Mouse (Mus musculus): ENCODE results near the gene 4930426L09Rik. TPM values are rescaled to one million over a fixed set of nuclear protein-coding genes. Genes with fewer than 3 reads are reported as not detected.
"Not testable (repeated sequence)": the region's sequence is repeated elsewhere in the genome, so short reads cannot be mapped to it uniquely, and the experiment has no call there.

4930426L09Rik gene
- polyA plus RNA-seq, 1 experiment from 2014 or later = 0.30 TPM

DNA sequence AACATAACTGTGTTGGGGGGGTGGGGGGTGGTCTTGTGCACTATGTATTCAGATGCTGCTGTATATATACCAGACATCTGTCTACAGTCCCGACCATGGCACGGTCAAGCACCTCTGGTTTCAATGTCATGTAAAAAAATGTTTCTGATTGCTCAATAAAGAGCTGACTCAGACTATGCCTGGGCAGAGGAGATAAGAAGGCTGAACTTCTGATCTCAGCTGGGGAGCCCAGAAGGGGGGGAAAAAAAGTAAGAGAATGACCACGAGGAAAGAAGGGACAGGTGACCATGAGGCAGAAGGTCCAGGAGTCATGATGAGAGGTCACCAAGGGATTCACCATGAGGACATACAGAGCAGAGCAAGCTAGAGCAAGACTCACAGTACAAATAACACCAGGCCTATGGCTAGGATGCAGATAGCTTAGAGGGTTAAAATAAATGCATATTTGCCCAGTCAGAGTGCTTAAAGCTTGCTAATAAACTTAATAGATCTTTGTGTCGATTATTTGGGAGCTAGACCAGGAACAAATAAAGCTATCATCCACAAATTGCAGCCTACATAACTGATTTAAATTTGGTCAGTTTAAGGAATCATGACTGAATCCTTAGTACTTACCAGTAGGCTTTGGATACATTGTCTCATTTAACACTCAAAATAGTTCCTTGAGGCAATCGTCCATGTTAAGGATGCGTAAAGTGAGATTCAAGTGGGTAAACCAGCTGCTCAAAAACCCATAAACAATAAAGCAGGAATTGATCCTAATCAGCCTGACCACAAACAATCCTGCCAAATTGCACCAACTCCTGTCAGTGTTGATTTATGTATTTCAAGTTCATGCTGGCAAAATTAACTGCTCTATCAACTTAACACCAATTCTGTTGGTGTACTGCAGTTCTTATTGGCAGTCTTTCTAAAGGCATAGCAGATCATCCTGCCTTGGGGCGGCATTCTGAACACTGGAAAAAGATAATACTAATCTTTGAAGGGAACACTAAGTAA is 5.3 kb upstream of the 4930426L09Rik start:
- ATAC-seq = peak; percentile 90
- no peaks in the 10 kb centered on the region for H3K27me3 ChIP-seq (replicated peaks)

DNA sequence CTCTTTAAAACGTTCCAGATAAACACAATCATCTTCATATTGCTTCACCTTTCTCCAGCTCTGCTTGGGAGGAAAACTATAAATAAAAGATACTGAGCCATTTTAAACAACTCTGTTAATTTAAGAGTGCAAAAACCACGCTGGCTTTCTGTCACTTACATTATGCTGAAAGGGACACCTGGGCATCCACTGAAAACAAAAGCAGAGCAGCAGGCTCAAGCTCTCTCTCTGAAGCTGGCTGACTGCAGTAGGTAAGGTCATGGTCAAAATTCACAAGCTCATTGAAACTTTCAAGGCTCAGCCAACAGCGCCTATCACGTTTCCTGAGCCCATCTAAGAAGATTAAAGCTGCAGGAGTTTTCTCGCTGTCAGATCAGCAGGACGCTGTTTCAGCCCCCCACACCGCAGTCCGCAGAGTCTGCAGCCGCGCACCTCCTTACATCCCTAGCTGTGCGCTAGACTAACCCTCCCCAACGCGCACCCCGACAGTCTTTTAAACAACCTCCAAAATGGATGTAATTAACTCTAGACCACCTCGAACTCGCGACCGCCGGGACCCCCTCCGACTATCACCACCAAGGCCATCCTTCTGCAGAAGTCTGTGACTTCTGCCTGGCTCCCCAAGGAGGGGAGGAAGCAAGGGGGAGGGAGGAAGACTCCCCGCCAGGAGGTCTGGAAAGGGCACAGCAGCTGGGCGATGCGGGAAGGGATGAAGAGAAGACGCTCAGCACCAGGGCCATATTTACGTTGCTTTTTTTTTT is 1.5 kb upstream of the 4930426L09Rik start:
- Histone ChIP-seq H3K9ac (peak overlapping the region; percentile 95), H3K4me3 (peak overlapping the region; percentile 93), H3K4me2 (peak overlapping the region; percentile 81), H3K4me1 (peaks cover 67% of the 10 kb centered on the region), H3K36me3 (0 out of 2 replicates have a peak, but pooled peaks cover under 1% of the 10 kb centered on the region), H3K27ac (peak overlapping the region; percentile 99), H3K27me3 (replicated peaks) (no peaks in the 10 kb centered on the region), H3K9me3 (replicated peaks) (peaks cover 1% of the 10 kb centered on the region; the same call in 1 of the 2 replicates)
- ATAC-seq = no peak
- under 1% methylated on average over 25 of the region's 25 CpGs for WGBS (ENCODE audit: insufficient replicate concordance)

More for the DNA sequence above, 5.3 kb upstream of the 4930426L09Rik start:
- H3K4me1 ChIP-seq = peaks cover 64% of the 10 kb centered on the region
- peak overlapping the region; percentile 48 for H3K4me2 ChIP-seq
- peak overlapping the region; percentile 70 for H3K27ac ChIP-seq
- H3K9ac ChIP-seq = peak overlapping the region; percentile 40
- H3K4me3 ChIP-seq = peak overlapping the region; percentile 4; the same call in 1 of the 2 replicates
- peaks cover 4% of the 10 kb centered on the region; the same call in 1 of the 2 replicates for H3K9me3 ChIP-seq (replicated peaks)
- 0 out of 2 replicates have a peak, but pooled peaks cover 4% of the 10 kb centered on the region for H3K36me3 ChIP-seq
- 23% methylated on average over 7 of the region's 7 CpGs for WGBS (ENCODE audit: insufficient replicate concordance)

DNA sequence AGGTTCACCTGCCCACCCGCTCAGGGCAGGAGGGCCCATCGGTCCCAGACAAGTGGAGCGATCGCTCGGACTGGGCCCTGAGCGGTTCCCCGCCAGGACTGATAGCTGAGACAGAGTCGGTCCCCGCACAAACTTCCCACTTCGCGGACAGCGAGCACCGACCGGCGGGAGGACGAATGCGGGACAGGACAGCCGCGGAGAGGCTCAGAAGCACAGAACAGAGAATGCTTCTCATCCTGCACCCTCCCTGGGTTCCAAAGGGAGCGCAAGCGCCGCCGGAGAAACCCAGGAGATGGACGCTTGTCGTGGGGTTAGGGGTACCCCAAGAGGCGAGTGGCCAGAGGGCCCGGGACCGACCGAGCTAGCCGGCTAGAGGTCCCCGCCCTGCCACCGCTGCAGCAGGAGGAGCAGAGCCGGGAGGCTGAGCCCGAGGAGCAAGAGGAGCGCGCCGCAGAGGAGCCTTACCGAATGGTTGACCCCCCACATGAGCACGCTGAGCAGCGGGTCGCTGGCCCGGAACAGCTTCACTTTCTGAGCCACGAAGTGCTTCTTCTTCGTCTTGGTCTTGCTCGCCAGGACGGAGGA is 664 bp upstream of the 4930426L09Rik start:
- Histone ChIP-seq H3K4me2 (peak overlapping the region; percentile 81), H3K4me3 (peak overlapping the region; percentile 93), H3K9ac (peak overlapping the region; percentile 95), H3K27ac (peak overlapping the region; percentile 99), H3K27me3 (replicated peaks) (no peaks in the 10 kb centered on the region), H3K4me1 (peaks cover 59% of the 10 kb centered on the region), H3K9me3 (replicated peaks) (no peaks in the 10 kb centered on the region), H3K36me3 (no peaks in the 10 kb centered on the region)
- WGBS (ENCODE audit: insufficient replicate concordance) = under 1% methylated on average over 45 of the region's 46 CpGs
- ATAC-seq = peak; percentile 68

DNA sequence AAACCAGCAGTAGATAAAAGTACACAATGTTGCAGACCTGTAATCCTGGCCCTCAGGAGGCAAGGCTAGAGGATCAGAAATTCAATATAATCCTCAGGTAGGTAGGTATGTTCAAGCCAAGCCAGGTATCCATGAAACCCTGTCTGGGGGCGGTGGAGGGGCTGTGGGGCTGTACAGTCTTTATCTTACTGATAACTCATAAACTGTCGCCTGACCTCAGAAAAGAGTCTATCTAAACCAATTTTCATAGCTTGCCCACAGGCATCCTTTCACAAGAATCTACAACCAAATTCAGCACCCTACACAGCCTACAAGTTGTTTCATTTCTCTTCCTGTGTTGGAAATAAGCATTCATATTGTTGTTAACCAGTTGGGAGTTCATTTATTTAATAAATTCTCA is 1.3 kb downstream of the 4930426L09Rik start:
- Histone ChIP-seq H3K4me3 (no peak overlapping the region), H3K27me3 (replicated peaks) (no peaks in the 10 kb centered on the region), H3K36me3 (no peaks in the 10 kb centered on the region), H3K4me1 (peaks cover 43% of the 10 kb centered on the region), H3K4me2 (peak overlapping the region; percentile 81; the same call in 1 of the 2 replicates), H3K27ac (no peak overlapping the region), H3K9ac (no peak overlapping the region), H3K9me3 (replicated peaks) (no peaks in the 10 kb centered on the region)
- ATAC-seq = no peak
- WGBS (ENCODE audit: insufficient replicate concordance) = 50% methylated on average over 2 of the region's 2 CpGs

DNA sequence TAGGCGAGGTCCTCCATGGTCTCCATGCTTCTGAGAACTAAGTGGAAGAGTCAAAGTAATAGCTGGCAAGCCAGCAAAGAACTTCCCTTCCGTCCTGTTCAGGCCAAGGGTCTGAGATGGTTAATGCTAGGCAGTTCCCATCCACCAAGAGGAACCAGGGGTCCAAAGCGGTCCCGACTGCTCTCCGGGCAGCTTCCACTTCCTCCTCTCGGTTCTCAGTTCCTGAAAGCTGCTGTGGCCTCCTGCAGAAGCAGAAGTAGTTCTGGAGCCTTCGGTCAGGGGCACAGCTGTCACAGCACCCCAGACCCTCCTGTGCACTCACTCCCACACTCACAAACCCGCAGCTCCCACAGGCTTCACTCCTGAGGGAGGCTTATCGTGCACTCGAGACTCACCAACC is 6.7 kb downstream of the 4930426L09Rik start:
- no peaks in the 10 kb centered on the region for H3K36me3 ChIP-seq
- no peaks in the 10 kb centered on the region for H3K9me3 ChIP-seq (replicated peaks)
- H3K4me2 ChIP-seq = peak overlapping the region; percentile 19
- H3K27me3 ChIP-seq (replicated peaks) = no peaks in the 10 kb centered on the region
- ATAC-seq = peak; percentile 27; the same call in 1 of the 2 replicates
- H3K4me1 ChIP-seq = peaks cover 33% of the 10 kb centered on the region
- 25% methylated on average over 10 of the region's 10 CpGs for WGBS (ENCODE audit: insufficient replicate concordance)
- no peak overlapping the region for H3K4me3 ChIP-seq
- H3K9ac ChIP-seq = no peak overlapping the region
- no peak overlapping the region for H3K27ac ChIP-seq

DNA sequence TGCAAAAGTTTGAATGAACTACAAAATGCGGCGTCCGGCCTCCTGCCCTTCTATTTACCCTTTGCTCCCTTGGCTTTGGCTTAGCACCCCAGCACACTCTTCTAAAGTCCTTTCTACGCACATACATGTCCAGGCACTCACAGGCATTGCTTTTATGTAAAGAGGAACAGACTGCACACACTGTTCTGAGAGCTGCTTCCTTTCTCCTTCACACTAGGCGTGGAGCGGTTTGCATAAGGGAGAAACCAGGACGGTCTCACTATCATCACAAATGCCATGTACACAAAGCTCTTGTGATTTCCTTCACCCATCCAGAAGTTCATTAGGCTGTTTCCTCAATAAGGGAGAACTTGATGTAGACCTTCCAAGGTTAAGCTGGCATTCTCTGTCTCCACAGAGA is 8.0 kb downstream of the 4930426L09Rik start:
- H3K4me1 ChIP-seq = peaks cover 42% of the 10 kb centered on the region
- no peak overlapping the region; the same call in 1 of the 2 replicates for H3K27ac ChIP-seq
- H3K9me3 ChIP-seq (replicated peaks) = no peaks in the 10 kb centered on the region
- no peak overlapping the region for H3K4me2 ChIP-seq
- no peaks in the 10 kb centered on the region for H3K36me3 ChIP-seq
- H3K9ac ChIP-seq = no peak overlapping the region
- no peaks in the 10 kb centered on the region for H3K27me3 ChIP-seq (replicated peaks)
- 70% methylated on average over 7 of the region's 7 CpGs for WGBS (ENCODE audit: insufficient replicate concordance)
- no peak overlapping the region for H3K4me3 ChIP-seq
- ATAC-seq = no peak

DNA sequence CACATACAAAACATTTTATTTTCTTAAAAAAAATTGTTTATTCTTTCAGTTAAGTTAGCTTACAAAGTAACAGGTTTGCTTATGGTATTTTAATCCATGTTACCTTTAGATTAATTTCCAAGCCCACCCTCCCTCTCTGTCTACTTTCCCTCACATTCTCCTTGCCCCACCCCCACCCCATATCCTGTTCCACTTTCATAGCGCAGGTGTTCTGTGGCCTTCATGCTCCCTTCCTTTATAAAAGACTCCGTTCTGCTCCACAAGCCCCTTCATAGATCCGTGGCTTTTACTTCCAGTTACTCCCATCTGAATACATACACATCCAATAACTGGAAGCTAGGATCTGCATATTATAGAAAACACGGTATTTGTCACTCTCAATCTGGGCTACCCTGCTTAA is 9.4 kb downstream of the 4930426L09Rik start:
- H3K9ac ChIP-seq = no peak overlapping the region
- no peak for ATAC-seq
- WGBS (ENCODE audit: insufficient replicate concordance) = 77% methylated on average over 4 of the region's 4 CpGs
- H3K27ac ChIP-seq = no peak overlapping the region
- H3K4me1 ChIP-seq = peaks cover 54% of the 10 kb centered on the region
- no peaks in the 10 kb centered on the region for H3K36me3 ChIP-seq
- no peaks in the 10 kb centered on the region for H3K27me3 ChIP-seq (replicated peaks)
- no peak overlapping the region for H3K4me3 ChIP-seq
- H3K9me3 ChIP-seq (replicated peaks) = no peaks in the 10 kb centered on the region
- no peak overlapping the region for H3K4me2 ChIP-seq

DNA sequence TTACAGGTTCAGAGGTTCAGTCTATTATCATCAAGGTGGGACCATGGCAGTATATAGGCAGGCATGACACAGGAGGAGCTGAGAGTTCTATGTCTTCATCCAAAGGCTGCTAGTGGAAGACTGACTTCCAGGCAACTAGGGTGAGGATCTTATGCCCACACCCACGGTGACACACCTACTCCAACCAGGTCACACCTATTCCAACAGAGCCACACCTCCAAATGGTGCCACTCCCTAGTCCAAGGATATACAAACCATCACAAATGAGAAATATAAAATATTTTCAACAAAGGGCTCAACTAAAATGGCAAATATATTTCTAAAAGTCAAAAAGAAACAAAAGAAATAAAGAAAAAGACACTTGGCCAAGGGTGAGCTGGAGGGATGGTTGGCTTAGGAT is 12.4 kb downstream of the 4930426L09Rik start:
- WGBS (ENCODE audit: insufficient replicate concordance) = 47% methylated on average over 1 of the region's 1 CpGs
- peak overlapping the region; percentile 57 for H3K4me2 ChIP-seq
- H3K9me3 ChIP-seq (replicated peaks); H3K9ac ChIP-seq; H3K36me3 ChIP-seq; H3K27me3 ChIP-seq (replicated peaks); H3K4me3 ChIP-seq: not testable (repeated sequence)
- peak overlapping the region; percentile 85 for H3K27ac ChIP-seq
- peak; percentile 46; the same call in 1 of the 2 replicates for ATAC-seq
- H3K4me1 ChIP-seq = peaks cover 41% of the 10 kb centered on the region

DNA sequence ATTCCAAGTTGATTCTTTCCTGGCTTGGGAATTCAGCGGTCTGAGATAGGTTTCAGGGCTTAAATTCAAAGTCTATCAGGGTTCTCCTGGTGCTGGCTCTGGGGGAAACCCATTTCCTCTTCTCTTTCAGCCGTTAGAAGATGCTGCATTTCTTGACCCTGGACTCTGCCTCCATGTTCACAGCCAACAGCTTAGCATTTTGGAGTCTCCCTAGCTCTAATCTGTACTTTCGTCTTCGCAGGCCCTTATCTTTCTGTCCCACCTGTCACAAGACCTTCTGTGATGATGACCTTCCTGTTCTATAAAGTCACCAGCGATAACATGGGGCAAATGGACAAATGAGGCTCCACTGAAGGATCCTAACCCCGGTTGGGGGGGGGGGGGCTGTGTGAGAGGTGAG is 13.3 kb downstream of the 4930426L09Rik start:
- H3K27me3 ChIP-seq (replicated peaks) = no peaks in the 10 kb centered on the region
- peak overlapping the region; percentile 32 for H3K4me3 ChIP-seq

DNA sequence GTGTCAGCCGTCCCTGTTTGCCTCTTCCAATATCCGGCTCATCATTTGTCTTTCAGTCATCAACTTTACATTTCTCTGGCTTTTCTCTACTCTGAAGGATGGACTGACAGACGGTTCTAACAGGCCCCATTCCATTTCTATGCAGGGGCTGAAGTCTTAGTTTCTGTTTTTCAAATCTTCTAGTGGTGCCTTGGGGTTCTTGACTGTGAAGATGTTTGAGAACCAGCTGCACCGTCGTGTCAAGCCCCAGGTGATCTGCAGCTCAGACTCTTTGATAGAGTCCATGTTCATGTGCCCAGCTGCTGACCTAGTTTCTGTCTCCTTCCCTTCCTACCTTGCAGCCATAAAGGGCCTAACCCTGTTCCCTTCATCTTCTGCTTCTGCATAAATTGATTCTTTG is 18.2 kb downstream of the 4930426L09Rik start:
- WGBS (ENCODE audit: insufficient replicate concordance) = 66% methylated on average over 5 of the region's 5 CpGs
- Histone ChIP-seq H3K4me3 (no peak overlapping the region), H3K4me1 (peaks cover 23% of the 10 kb centered on the region), H3K9ac (no peak overlapping the region), H3K27ac (no peak overlapping the region), H3K9me3 (replicated peaks) (no peaks in the 10 kb centered on the region), H3K27me3 (replicated peaks) (no peaks in the 10 kb centered on the region), H3K4me2 (no peak overlapping the region), H3K36me3 (no peaks in the 10 kb centered on the region)
- no peak for ATAC-seq

More for the DNA sequence above, 13.3 kb downstream of the 4930426L09Rik start:
- peak overlapping the region; percentile 49; the same call in 1 of the 2 replicates for H3K9ac ChIP-seq
- peak overlapping the region; percentile 85 for H3K27ac ChIP-seq
- no peaks in the 10 kb centered on the region for H3K9me3 ChIP-seq (replicated peaks)
- WGBS (ENCODE audit: insufficient replicate concordance) = 15% methylated on average over 6 of the region's 6 CpGs
- ATAC-seq = peak; percentile 97
- H3K4me2 ChIP-seq = peak overlapping the region; percentile 57
- peaks cover 43% of the 10 kb centered on the region for H3K4me1 ChIP-seq
- no peaks in the 10 kb centered on the region for H3K36me3 ChIP-seq

DNA sequence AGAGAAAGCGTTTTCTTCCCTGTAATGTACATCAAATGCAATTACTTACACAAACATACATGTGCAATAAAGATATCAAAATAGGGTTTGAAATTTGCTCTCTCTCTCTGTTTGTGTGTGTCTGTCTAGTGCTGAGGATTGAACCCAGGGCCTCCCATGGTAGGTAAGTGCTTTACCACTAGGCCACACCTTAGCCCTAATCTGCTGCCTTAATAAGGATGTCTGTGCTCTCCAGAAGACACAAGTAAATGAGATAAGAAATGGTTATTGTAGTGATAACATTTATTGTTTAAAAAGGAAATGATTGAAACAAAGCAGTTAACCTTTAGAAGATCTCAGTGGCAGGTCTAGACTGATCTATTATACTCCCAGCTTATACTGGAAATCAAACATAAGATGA is 18.7 kb downstream of the 4930426L09Rik start:
- H3K9ac ChIP-seq = no peak overlapping the region
- H3K4me3 ChIP-seq = no peak overlapping the region
- no peak overlapping the region for H3K4me2 ChIP-seq
- H3K27me3 ChIP-seq (replicated peaks) = no peaks in the 10 kb centered on the region
- 0 out of 2 replicates have a peak, but pooled peaks have one; percentile 37 for ATAC-seq
- 63% methylated on average over 1 of the region's 1 CpGs for WGBS (ENCODE audit: insufficient replicate concordance)
- no peaks in the 10 kb centered on the region for H3K36me3 ChIP-seq
- H3K27ac ChIP-seq = no peak overlapping the region
- no peaks in the 10 kb centered on the region for H3K9me3 ChIP-seq (replicated peaks)
- H3K4me1 ChIP-seq = peaks cover 18% of the 10 kb centered on the region
